Comparison of ENCODE assay signal across 8 mouse cellular contexts in genomic region chr12:73554155-73554554, GRCm38 (mm10). TPM values are rescaled to one million over a fixed set of nuclear protein-coding genes. Genes with fewer than 3 reads are reported as not detected.
DNase-seq lines count a peak whose midpoint lies in the region; ATAC-seq lines count a peak whose summit lies in the region.

No protein-coding gene starts in this region.

- H3K4me3 ChIP-seq in forebrain, embryonic 13.5 days: no peak overlapping the region
- no peak overlapping the region for H3K4me3 ChIP-seq in hindbrain, embryonic 15.5 days

- H3K27me3 ChIP-seq in forebrain, embryonic 13.5 days: peaks cover 28% of the 10 kb centered on the region
- H3K27me3 ChIP-seq in hindbrain, embryonic 15.5 days: peaks cover 16% of the 10 kb centered on the region

- ATAC-seq in forebrain, embryonic 13.5 days: peak; percentile 78
- peak; percentile 56; the same call in 1 of the 2 replicates for ATAC-seq in hindbrain, embryonic 15.5 days (ENCODE audit: low FRiP score, low read depth)
- peak; percentile 78 for ATAC-seq in megakaryocyte, adult 5-6 weeks (ENCODE audit: poor library complexity, severe bottlenecking)

- no peak overlapping the region for H3K27ac ChIP-seq in forebrain, embryonic 13.5 days
- H3K27ac ChIP-seq in hindbrain, embryonic 15.5 days (replicated peaks): no peak overlapping the region

- intact Hi-C loops in heart, postnatal 25 days (cut with DNase I): no loop called here

- no peak overlapping the region for H3K4me2 ChIP-seq in forebrain, embryonic 13.5 days
- H3K4me2 ChIP-seq in hindbrain, embryonic 15.5 days: no peak overlapping the region

- DNase-seq in heart, adult 18-20 months: peak; percentile 68 to 85
- no peak for DNase-seq in heart, postnatal 25 days (ENCODE audit: low spot score)
- DNase-seq in c-Kit-positive CD71-positive TER-119-positive erythroid progenitor cells, embryonic 14.5 days (ENCODE audit: low spot score): peak; percentile 49
- peak; percentile 42 to 83 for DNase-seq in layer of hippocampus, postnatal 14 days (ENCODE audit: low spot score in 2 of 2)
- DNase-seq in right cerebral cortex, postnatal 4 days: peak; percentile 77

- H3K9me3 ChIP-seq in forebrain, embryonic 13.5 days (replicated peaks): no peaks in the 10 kb centered on the region
- H3K9me3 ChIP-seq in hindbrain, embryonic 15.5 days: no peaks in the 10 kb centered on the region

- H3K36me3 ChIP-seq in forebrain, embryonic 13.5 days (ENCODE audit: poor library complexity, severe bottlenecking): no peaks in the 10 kb centered on the region
- no peaks in the 10 kb centered on the region for H3K36me3 ChIP-seq in hindbrain, embryonic 15.5 days

- H3K4me1 ChIP-seq in forebrain, embryonic 13.5 days: no peaks in the 10 kb centered on the region
- no peaks in the 10 kb centered on the region for H3K4me1 ChIP-seq in hindbrain, embryonic 15.5 days (replicated peaks)

- H3K9ac ChIP-seq in forebrain, embryonic 13.5 days: no peak overlapping the region
- H3K9ac ChIP-seq in hindbrain, embryonic 15.5 days: no peak overlapping the region

- WGBS in forebrain, embryonic 13.5 days: 3% methylated on average over 5 of the region's 5 CpGs
- WGBS in hindbrain, embryonic 15.5 days: 4% methylated on average over 5 of the region's 5 CpGs

RNA-seq across cellular contexts. Expression of gene Tmem30b, which starts 8.0 kb away (rescaled TPM):
- under 1 TPM; 0.32 to 0.41 TPM for total RNA-seq in heart, adult 18-20 months (2021)
- total RNA-seq in heart, postnatal 25 days (2021): under 1 TPM; 0.08 to 0.13 TPM
- 0.16 and 0.21 TPM in 2 replicates for polyA plus RNA-seq in forebrain, embryonic 13.5 days (2015; fragmentation: Nextera tagmentation; extraction: Ambion mirVana)
- 0.24 and 0.38 TPM in 2 replicates for polyA plus RNA-seq in hindbrain, embryonic 15.5 days (2015; fragmentation: Nextera tagmentation; extraction: Ambion mirVana)
- total RNA-seq in layer of hippocampus, postnatal 14 days (2021): under 1 TPM in 1 of 2 experiments, not detected in 1; 0.21 TPM
- 0.16 TPM in 1 of 2 replicates, not detected in the other for total RNA-seq in megakaryocyte, adult 5-6 weeks (2015)
- total RNA-seq in megakaryocyte, adult 5-6 weeks (2017): not detected in 2 replicates

RNA-seq across cellular contexts. Expression of gene Prkch, which starts 30.4 kb away (rescaled TPM):
- total RNA-seq in heart, adult 18-20 months (2021): 10 to 100 TPM; 17.2 to 18.6 TPM
- total RNA-seq in heart, postnatal 25 days (2021): 10 to 100 TPM; 16.1 to 18.8 TPM
- 2.1 and 3.1 TPM in 2 replicates for polyA plus RNA-seq in forebrain, embryonic 13.5 days (2015; fragmentation: Nextera tagmentation; extraction: Ambion mirVana)
- polyA plus RNA-seq in hindbrain, embryonic 15.5 days (2015; fragmentation: Nextera tagmentation; extraction: Ambion mirVana): 7.8 and 8.6 TPM in 2 replicates
- total RNA-seq in layer of hippocampus, postnatal 14 days (2021): 1 to 10 TPM; 4.1 to 8.6 TPM
- total RNA-seq in megakaryocyte, adult 5-6 weeks (2015): 15.5 and 15.6 TPM in 2 replicates
- 14.0 and 14.1 TPM in 2 replicates for total RNA-seq in megakaryocyte, adult 5-6 weeks (2017)
